Comparison of ENCODE assay signal across 20 mouse cellular contexts in the genomic region with DNA sequence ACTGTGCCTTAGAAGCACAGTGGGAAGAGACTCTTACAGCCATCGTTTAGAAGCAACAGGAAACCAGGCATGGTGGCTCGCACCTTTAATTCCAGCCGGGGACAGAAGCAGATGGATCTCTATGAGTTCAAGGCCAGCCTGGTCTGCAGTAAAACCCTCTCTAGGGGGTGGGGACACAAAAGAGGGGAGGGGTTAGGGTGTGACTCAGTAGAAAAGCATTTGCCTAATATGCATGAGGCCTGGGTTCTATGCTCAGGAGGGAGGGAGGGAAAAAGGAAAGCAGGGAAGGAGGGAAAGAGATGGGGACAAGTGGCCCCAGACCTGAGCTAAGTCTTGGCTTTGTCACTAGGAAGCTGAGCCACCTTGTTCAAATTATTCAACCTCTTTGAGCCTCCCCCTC.
A peak's percentile ranks its signal among the peaks of the same experiment; 100 is the strongest.
DNase-seq lines count a peak whose midpoint lies in the region; ATAC-seq and TF ChIP-seq lines count a peak whose summit lies in the region.
"Had no signal": no experiment of that assay in that cellular context is flagged by ENCODE, and none has a peak within 500 bp of the region (broad histone marks: within the 10 kb centered on the region; RNA-seq: fewer than 3 reads in every experiment).

No protein-coding gene starts in this region.

- intact Hi-C loops in gastrocnemius, adult 2 months (cut with DNase I), result no loop called here

- H3K9ac ChIP-seq in ES-Bruce4 (ENCODE audit: low read depth, poor library complexity, severe bottlenecking), result no peak overlapping the region
- H3K9ac ChIP-seq in limb, embryonic 11.5 days (ENCODE audit: low read length), result no peak overlapping the region
- H3K9ac ChIP-seq: heart, embryonic 15.5 days; hindbrain, embryonic 12.5 days; kidney, embryonic 15.5 days; liver, embryonic 15.5 days; lung, embryonic 14.5 days had no signal

- no peak for ATAC-seq in limb, embryonic 11.5 days (ENCODE audit: insufficient number of reproducible peaks, low FRiP score, low TSS enrichment, low read depth)

- 30% methylated on average over 3 of the region's 3 CpGs for WGBS in limb, embryonic 11.5 days

- peak overlapping the region; percentile 71 for H3K27ac ChIP-seq in ES-Bruce4 (ENCODE audit: insufficient read depth, low read length)
- H3K27ac ChIP-seq in limb, embryonic 11.5 days (replicated peaks; ENCODE audit: low read depth, low read length), result peak overlapping the region; percentile 42; the same call in 1 of the 2 replicates
- H3K27ac ChIP-seq in gastrocnemius, adult 2 months, result no peak overlapping the region
- H3K27ac ChIP-seq: heart, embryonic 10.5 days; heart, embryonic 15.5 days; liver, embryonic 15.5 days had no signal

- H3K36me3 ChIP-seq in E14TG2a.4 (ENCODE audit: insufficient read depth, low read length), result no peaks in the 10 kb centered on the region
- no peaks in the 10 kb centered on the region for H3K36me3 ChIP-seq in ES-Bruce4 (ENCODE audit: control insufficient read depth, insufficient read depth, low read length, poor library complexity, severe bottlenecking)
- H3K36me3 ChIP-seq in limb, embryonic 11.5 days (ENCODE audit: control insufficient read depth, insufficient read depth, low read length), result no peaks in the 10 kb centered on the region
- H3K36me3 ChIP-seq: heart, embryonic 10.5 days; heart, embryonic 15.5 days; hindbrain, embryonic 12.5 days; kidney, embryonic 15.5 days; liver, embryonic 15.5 days had no signal

- H3K4me1 ChIP-seq in E14TG2a.4 (replicated peaks; ENCODE audit: low read depth, low read length) (peaks cover 39% of the 10 kb centered on the region), ES-Bruce4 (ENCODE audit: control insufficient read depth, insufficient read depth, low read length) (peaks cover 6% of the 10 kb centered on the region)
- peaks cover 6% of the 10 kb centered on the region for H3K4me1 ChIP-seq in limb, embryonic 11.5 days (ENCODE audit: control insufficient read depth, insufficient read depth, low read length)
- H3K4me1 ChIP-seq: heart, embryonic 15.5 days; liver, embryonic 15.5 days had no signal

- peak overlapping the region; percentile 66 for H3K4me3 ChIP-seq in E14TG2a.4 (replicated peaks; ENCODE audit: low read length)
- H3K4me3 ChIP-seq in ES-Bruce4 (ENCODE audit: low read depth, low read length), result peak overlapping the region; percentile 19
- H3K4me3 ChIP-seq in limb, embryonic 11.5 days (ENCODE audit: low read depth, low read length), result no peak overlapping the region
- H3K4me3 ChIP-seq in gastrocnemius, adult 2 months, result no peak overlapping the region
- H3K4me3 ChIP-seq: erythroblast, embryonic 14.5 days; heart, embryonic 10.5 days; heart, embryonic 15.5 days; hindbrain, embryonic 12.5 days; kidney, embryonic 15.5 days; liver, embryonic 15.5 days had no signal

- no peak overlapping the region for H3K4me2 ChIP-seq in limb, embryonic 11.5 days (ENCODE audit: low read depth, severe bottlenecking)
- H3K4me2 ChIP-seq: heart, embryonic 15.5 days; hindbrain, embryonic 12.5 days; liver, embryonic 15.5 days; lung, embryonic 14.5 days had no signal

- TF ChIP-seq EP300 in ES-Bruce4 (IDR thresholded peaks at IDR 0.05; ENCODE audit: insufficient read depth, low read depth, low read length), result 0 out of 2 replicates have a peak, but pooled peaks have one; percentile 33

- TF ChIP-seq CTCF in E14TG2a.4 (conservative IDR thresholded peaks at IDR 0.05; ENCODE audit: low read length) (no peak), ES-Bruce4 (IDR thresholded peaks at IDR 0.05; ENCODE audit: low read depth, low read length) (no peak)
- no peak for TF ChIP-seq CTCF in gastrocnemius, adult 2 months (IDR thresholded peaks at IDR 0.05)

- DNase-seq in forelimb bud, embryonic 11.5 days (ENCODE audit: low read depth, low spot score), result peak; percentile 29
- no peak for DNase-seq in limb, embryonic 11.5 days (ENCODE audit: low spot score)
- no peak for DNase-seq in gastrocnemius, adult 2 months
- no peak for DNase-seq in spleen, adult 12 weeks (ENCODE audit: low spot score)
- DNase-seq: adrenal gland, adult 8-10 months; B cell, adult 2 months; gastrocnemius, postnatal 14 days; lung, embryonic 14.5 days; lung, postnatal 14 days; right cerebral cortex, postnatal 25 days; spleen, adult 18-20 months; thymus, postnatal 4 days had no signal

- H3K27me3 ChIP-seq in E14TG2a.4 (ENCODE audit: insufficient read depth, low read length) (0 out of 2 replicates have a peak, but pooled peaks cover 4% of the 10 kb centered on the region), ES-Bruce4 (ENCODE audit: control insufficient read depth, insufficient read depth, low read length, poor library complexity, severe bottlenecking) (no peaks in the 10 kb centered on the region)
- no peaks in the 10 kb centered on the region for H3K27me3 ChIP-seq in limb, embryonic 11.5 days (ENCODE audit: control insufficient read depth, insufficient read depth, low read length)

- TF ChIP-seq POLR2A in ES-Bruce4 (IDR thresholded peaks at IDR 0.05; ENCODE audit: insufficient read depth, low read length), result no peak

- H3K9me3 ChIP-seq in E14TG2a.4 (ENCODE audit: low read length) (no peaks in the 10 kb centered on the region), ES-Bruce4 (replicated peaks; ENCODE audit: control insufficient read depth, insufficient read depth, low read length, poor library complexity, severe bottlenecking) (no peaks in the 10 kb centered on the region)
- no peaks in the 10 kb centered on the region for H3K9me3 ChIP-seq in limb, embryonic 11.5 days (ENCODE audit: control insufficient read depth, low read length)
- H3K9me3 ChIP-seq: heart, embryonic 10.5 days; heart, embryonic 15.5 days; hindbrain, embryonic 12.5 days; kidney, embryonic 15.5 days; liver, embryonic 15.5 days had no signal

Comparison
In these comparisons a context has a peak if more than half of its experiments do, and no peak if none do; other contexts are left out.
1. H3K4me3 ChIP-seq: peak in E14TG2a.4 (single experiment) and ES-Bruce4 (single experiment); none in limb, embryonic 11.5 days (single experiment) and gastrocnemius, adult 2 months (single experiment).